Mouse (Mus musculus): ENCODE results near the gene Angptl6.

Angptl6 gene

GRCm38 (mm10) chr9:20878710-20879065 is 839 bp downstream of the Angptl6 start:
- no peak for DNase-seq

- peak; percentile 100 for DNase-seq
Observed at GRCm38 (mm10) chr9:20878041-20878709, 1.4 kb downstream of the Angptl6 start.

DNA sequence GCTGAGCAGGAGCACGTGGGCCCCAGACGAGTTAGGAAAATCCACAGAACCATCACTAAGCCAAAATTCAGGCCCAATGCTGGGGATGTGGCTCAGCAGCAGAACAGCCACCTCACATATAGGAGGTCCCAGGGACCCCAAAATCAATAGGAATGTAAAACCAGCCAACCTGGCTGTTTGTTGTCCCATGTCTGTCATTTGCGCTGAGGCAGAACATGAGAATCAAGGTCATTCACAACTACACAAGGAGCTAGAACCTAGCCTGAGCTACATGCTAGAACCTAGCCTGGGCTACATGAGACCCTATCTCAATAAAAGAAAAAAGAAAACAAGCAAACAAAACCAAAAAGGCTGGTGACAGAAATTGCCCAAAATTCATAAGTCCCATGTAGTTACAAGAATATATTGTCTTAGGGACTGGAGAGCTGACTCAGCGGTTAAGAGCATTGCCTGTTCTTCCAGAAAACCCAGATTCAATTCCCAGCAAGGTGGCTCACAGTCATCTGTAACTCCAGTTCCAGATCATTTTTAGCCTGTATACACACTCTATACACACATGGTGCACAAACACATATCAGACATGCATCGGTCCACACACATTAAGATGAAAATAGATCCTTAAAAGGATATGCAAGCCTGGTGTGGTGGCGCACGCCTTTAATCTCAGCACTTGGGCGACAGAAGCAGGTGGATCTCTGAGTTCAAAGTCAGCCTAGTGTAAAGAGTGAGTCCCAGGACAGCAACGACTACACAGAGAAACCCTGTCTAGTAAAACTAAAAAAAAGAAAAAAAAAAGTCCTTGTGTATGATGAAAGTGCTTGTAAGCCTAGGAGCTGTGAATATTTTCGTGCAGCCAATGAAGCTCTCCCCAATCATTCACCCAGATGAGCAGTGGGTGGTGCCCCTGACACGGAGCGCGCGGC is 2.1 kb downstream of the Angptl6 start:
- no peak for DNase-seq

DNA sequence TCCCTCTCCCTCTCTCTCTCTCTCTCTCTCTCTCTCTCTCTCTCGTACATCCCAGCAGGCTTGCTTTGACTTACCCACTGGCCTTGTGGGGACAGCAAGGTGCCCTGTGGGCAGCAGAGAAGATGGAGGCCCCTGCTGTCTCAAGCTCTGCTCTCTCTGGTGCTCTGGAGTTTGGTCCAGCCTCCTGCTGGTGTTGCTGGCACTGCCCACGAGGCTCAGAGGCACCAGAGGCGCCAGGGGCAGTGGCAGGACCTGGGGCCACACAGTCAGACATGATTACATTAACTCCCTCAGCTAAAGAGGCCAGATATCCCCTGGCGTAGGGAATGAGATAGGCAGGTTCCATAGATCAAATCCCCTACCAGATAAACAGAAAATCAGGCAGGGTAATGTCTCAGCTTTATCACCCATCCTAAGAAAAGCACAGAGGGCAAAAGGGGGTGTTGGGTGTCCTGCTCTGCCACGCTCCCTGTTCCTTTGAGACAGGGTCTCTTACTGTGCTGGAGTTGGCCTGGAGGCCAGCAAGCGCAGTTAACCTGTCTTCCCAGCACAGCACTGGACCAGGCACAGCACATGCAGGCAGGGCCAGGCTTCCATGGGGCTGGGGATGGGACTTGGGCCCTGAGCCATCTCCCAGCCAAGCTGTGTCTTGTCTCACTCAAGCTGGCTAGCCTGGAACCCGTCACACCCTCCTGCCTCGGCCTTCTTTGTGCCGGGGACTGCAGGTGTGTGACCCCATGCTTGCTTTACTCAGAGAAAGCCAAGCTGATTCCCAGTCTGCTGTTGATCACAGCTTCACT is 3.0 kb downstream of the Angptl6 start:
- no peak for DNase-seq

GRCm38 (mm10) chr9:20875021-20875790 is 4.3 kb downstream of the Angptl6 start:
- no peak for DNase-seq

- no peak for DNase-seq
Observed at GRCm38 (mm10) chr9:20873521-20873920, 6.0 kb downstream of the Angptl6 start.

DNA sequence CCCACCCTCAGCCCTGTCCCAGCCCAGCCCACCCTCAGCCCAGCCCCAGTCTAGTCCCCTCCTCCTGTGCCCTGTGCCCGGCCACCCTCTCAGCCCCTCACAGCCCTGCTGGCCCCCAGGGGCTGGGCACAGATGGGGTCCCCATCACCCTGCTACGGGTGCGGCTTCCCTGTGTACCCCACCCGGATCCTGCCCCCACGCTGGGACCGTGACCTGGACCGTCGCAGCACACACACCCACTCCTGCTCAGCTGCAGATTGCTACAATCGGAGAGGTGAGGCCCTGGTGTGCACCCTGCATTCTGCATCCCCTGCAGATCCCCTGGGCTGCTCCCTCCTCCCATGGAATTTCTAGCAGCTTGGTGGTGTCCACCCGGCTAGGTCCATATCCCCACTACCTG is 6.5 kb downstream of the Angptl6 start:
- DNase-seq, result no peak

DNA sequence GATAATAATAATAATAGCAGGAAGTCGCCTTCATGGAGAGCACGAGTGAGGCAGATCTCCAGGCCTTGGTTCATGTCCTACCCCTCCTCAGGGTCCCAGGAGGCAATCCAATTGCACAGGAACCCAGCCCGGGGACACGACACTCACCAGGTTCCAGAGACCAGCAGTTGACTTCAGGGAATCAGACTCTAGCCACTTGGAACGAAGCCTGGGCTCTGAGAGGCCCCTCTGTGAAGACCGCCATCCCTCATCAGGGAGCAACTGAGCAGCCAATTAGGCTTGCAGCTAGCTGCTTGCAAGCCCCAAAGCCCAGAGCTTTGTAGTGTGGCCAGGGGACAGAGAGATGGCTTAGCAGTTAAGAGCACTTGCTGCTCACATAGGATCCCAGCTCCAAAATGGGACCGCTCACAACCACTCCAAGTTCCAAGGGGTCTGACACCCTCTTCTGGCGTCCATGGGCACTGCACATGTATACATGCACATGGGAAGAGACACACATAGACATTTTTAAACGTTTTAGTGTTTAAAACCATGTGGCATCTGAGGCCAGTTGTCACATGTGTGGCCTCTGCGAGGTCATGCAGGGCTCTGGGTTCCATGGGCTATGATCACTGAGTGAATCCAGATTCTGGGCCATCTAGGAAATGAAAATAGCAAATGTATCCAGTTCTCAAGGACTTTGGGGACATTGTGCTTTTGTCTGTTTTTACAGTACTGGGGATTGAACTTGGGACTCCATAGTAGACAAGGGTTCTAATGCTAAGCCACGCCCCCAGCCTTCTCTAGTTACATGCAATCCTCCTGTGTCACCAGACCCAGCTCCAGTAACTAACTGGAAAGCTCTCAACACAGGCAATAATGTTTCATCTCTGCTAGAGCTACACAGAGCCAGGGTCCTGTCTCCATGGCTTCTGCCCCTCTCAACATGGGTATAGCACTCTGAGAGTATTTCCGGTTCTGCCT is 9.0 kb downstream of the Angptl6 start:
- DNase-seq, result no peak

- DNase-seq, result no peak
Observed at GRCm38 (mm10) chr9:20869246-20869645, 10.3 kb downstream of the Angptl6 start.

- DNase-seq, result peak; percentile 35
Observed at GRCm38 (mm10) chr9:20868448-20869001, 11.0 kb downstream of the Angptl6 start, which contains the start of gene A230050P20Rik. Gene A230050P20Rik, plus strand, starts transcription at chr9:20868642.

DNA sequence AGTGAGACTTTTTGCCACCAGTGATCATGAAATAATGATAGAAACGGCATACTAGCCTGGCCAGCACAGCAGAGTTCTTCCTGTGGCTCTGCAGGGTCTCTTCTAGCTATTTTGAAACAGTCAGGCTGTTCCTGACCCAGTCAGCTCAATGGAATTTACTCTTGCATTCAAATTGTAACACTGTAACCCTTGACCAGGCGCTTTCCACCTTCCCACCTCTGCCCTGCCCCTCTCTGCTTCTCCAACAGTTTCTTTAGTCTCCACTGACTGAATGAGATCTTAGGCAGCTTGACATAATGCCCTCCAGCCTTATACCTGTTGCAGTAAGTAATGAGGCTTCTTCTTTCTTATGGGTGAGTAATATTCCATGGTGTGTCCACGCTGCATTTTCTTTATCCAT is 12.6 kb downstream of the Angptl6 start:
- DNase-seq, result no peak

DNA sequence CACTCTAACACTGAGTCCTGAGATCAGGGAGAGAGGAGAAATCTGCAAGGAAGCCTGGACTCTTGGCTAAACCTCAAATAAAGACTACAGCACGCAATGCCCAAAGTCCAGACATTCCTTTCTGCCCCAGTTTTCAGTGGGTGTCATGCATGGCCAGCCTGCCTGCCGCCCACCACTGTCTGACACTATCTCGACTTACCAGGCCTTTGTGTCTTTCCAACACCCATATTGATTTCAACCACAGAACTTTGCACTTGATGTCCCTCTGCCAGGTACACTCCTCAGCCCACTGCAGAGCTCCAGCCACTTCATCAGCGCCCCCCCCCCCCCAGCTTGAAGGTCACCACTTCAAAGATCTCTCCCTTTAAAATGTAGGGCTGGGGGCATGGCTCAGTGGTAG is 17.3 kb downstream of the Angptl6 start:
- no peak for DNase-seq

- no peak for DNase-seq
Observed at GRCm38 (mm10) chr9:20861821-20862220, 17.7 kb downstream of the Angptl6 start.

- DNase-seq, result no peak
Observed at GRCm38 (mm10) chr9:20859926-20860325, 19.6 kb downstream of the Angptl6 start.

DNA sequence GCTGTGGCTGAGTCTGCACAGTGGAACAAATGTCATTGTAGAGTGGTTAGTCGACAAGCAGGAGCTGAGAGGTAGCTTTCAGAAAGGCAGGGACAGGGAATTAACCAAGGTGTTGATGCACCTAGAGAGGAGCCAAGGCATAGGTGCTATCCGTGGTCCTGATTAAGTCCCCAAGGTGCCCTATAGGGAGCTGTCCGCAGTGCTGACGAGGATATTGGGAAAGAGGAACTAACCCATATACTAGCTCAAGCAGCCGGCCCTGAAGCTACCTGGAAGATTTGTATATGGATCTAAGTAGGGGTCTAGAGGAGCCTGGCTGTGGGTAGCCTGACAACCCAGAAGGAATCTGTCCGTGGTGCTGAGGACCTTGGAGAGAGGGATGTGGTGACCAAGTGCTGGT is 22.4 kb downstream of the Angptl6 start:
- peak; percentile 27 for DNase-seq

- DNase-seq, result no peak
Observed at GRCm38 (mm10) chr9:20850179-20850578, 29.3 kb downstream of the Angptl6 start.

DNA sequence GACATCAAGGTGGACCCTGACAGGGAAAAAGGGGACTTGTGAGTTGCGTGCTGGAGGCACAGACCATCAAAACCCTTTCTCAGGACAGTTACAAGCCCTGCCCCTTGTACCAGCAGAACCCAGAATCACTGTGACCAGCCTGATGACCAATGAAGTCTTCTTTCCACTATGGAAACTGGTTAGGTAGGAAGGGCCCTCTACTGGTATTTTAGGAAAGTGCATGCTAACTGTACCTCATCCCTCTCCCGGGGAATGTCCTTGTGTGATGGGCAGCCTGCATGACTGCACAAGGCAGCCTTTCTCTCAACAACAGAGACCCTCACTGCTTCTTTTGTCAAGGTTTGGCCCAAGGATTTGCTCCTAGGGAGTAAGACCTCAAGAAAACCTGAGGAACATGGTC is 36.9 kb downstream of the Angptl6 start:
- no peak for DNase-seq

DNA sequence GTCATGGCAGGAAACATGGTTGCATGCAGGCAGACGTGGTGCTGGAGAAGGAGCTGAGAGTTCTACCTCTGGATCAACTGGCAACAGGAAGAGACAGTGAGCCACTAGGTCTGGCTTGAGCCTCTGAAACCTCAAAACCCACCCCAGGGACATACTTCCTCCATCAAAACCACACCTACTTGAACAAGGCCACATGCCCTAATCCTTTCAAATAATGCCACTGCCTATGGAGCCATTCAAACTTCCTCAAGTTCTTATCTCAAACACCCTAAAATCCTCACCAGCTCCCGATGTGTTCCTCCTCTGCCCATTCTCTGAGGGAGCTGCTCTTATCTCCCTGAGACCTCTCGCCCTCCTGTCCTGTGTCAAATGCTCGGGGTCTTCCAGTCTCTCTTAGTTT is 37.3 kb downstream of the Angptl6 start:
- DNase-seq, result no peak

GRCm38 (mm10) chr9:20838931-20839330 is 40.6 kb downstream of the Angptl6 start:
- no peak for DNase-seq

DNA sequence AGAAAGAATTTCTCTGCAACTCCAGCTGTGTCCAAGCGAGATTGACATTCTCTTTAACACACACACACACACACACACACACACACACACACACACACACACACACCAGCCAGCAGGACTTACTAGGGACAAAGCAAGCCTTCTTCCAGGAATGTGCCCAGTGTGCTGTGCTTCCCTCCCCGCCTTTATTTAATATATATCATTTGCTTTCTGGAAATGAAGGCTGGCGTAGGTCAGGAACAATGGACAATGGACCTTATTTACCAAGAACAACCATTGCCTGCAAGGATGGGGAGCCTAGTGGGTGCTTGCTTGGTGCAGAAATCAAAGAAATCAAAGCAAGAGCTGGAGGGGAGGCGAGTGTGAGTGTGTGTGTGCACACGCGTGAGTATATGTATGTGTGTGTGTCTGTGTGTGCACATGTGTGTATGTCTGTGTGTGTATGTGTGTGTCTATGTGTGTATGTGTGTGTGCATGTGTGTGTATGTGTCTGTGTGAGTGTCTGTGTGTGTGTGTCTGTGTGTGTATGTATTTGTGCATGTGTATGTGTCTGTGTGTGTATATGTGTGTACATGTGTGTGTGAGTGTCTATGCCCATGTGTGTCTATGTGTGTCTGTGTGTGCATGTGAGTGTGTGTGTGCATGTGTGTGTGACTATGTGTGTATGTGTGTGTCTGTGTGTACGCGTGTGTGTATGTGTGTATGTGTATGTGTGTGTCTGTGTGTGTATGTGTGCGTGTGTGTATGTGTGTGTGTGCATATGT is 42.2 kb downstream of the Angptl6 start:
- DNase-seq, result no peak
